Mouse (Mus musculus) ovary, adult 2 months (tissue): ENCODE results near the gene Cox18. TPM values are rescaled to one million over a fixed set of nuclear protein-coding genes. Genes with fewer than 3 reads are reported as not detected.

Experiments
- polyA plus RNA-seq: library from polyadenylated mRNA; depleted of rRNA; stranded (reverse); fragments of >200 nt; gene quantifications from 2 replicates; pipeline ENCODE4 v1.2.3, GENCODE M21; 2012; rRNA removed

Gene Cox18
- polyA plus RNA-seq = 55.1 and 64.9 TPM in 2 replicates

GRCm38 (mm10) chr5:90223534-90224381 lies at the start of gene Cox18:
Cox18 (minus strand) TSS chr5:90224001.

Other genes starting within 250 kb of the Cox18 start
- gene Ankrd17, start 142.6 kb upstream of the Cox18 start, polyA plus RNA-seq = 21.5 and 33.6 TPM in 2 replicates
- gene Gm9958, start 143.2 kb upstream of the Cox18 start, polyA plus RNA-seq = 0.62 and 0.63 TPM in 2 replicates
- gene Alb, start 236.9 kb upstream of the Cox18 start, polyA plus RNA-seq = 7.0 and 25.4 TPM in 2 replicates